Mouse (Mus musculus): ENCODE measurements around the gene Lipt2.

Lipt2 gene

GRCm38 (mm10) chr7:100170756-100171155, 11.7 kb downstream of the Lipt2 start:
- DNase-seq (ENCODE audit: low spot score in 2 of 2), result no peak

- DNase-seq (ENCODE audit: low spot score in 2 of 2), result no peak
These were observed 17.2 kb downstream of the Lipt2 start, which contains the start of gene Kcne3 for GRCm38 (mm10) chr7:100176269-100176668. Gene Kcne3 (plus strand): TSS chr7:100176502.

GRCm38 (mm10) chr7:100178016-100178890, 19.2 kb downstream of the Lipt2 start:
- peak; percentile 17 to 28 for DNase-seq (ENCODE audit: low spot score in 2 of 2)

- no peak for DNase-seq (ENCODE audit: low spot score in 2 of 2)
These were observed 19.8 kb downstream of the Lipt2 start for GRCm38 (mm10) chr7:100178891-100179233.

GRCm38 (mm10) chr7:100179394-100179793, 20.3 kb downstream of the Lipt2 start:
- DNase-seq (ENCODE audit: low spot score in 2 of 2), result no peak

GRCm38 (mm10) chr7:100179836-100180407, 20.8 kb downstream of the Lipt2 start:
- no peak for DNase-seq (ENCODE audit: low spot score in 2 of 2)

- DNase-seq (ENCODE audit: low spot score in 2 of 2), result no peak
These were observed 22.1 kb downstream of the Lipt2 start for GRCm38 (mm10) chr7:100181176-100181575.

- DNase-seq (ENCODE audit: low spot score in 2 of 2), result no peak
These were observed 22.5 kb downstream of the Lipt2 start for GRCm38 (mm10) chr7:100181614-100182013.

- DNase-seq (ENCODE audit: low spot score in 2 of 2), result no peak
These were observed 23.3 kb downstream of the Lipt2 start for GRCm38 (mm10) chr7:100182388-100182787.

- peak in 1 of 2 experiments; percentile 33 for DNase-seq (ENCODE audit: low spot score in 2 of 2)
These were observed 28.5 kb downstream of the Lipt2 start for GRCm38 (mm10) chr7:100187601-100188000.

GRCm38 (mm10) chr7:100190167-100190566, 31.1 kb downstream of the Lipt2 start:
- no peak for DNase-seq (ENCODE audit: low spot score in 2 of 2)

GRCm38 (mm10) chr7:100190778-100191177, 31.7 kb downstream of the Lipt2 start:
- peak in 1 of 2 experiments; percentile 30 for DNase-seq (ENCODE audit: low spot score in 2 of 2)

GRCm38 (mm10) chr7:100201191-100201590, 42.1 kb downstream of the Lipt2 start:
- DNase-seq (ENCODE audit: low spot score in 2 of 2), result no peak

- no peak for DNase-seq (ENCODE audit: low spot score in 2 of 2)
These were observed 44.5 kb downstream of the Lipt2 start for GRCm38 (mm10) chr7:100203616-100204015.

GRCm38 (mm10) chr7:100204871-100205270, 45.8 kb downstream of the Lipt2 start:
- no peak for DNase-seq (ENCODE audit: low spot score in 2 of 2)

- DNase-seq (ENCODE audit: low spot score in 2 of 2), result no peak
These were observed 47.1 kb downstream of the Lipt2 start for GRCm38 (mm10) chr7:100206144-100206543.

- no peak for DNase-seq (ENCODE audit: low spot score in 2 of 2)
These were observed 48.8 kb downstream of the Lipt2 start for GRCm38 (mm10) chr7:100207886-100208285.
